Mouse (Mus musculus): ENCODE data around the gene Gli2. TPM values are rescaled to one million over a fixed set of nuclear protein-coding genes. Genes with fewer than 3 reads are reported as not detected.

The Gli2 gene
- 4.6 and 10.9 TPM in 2 replicates for polyA plus RNA-seq (2012; rRNA removed)

GRCm38 (mm10) chr1:119053402-119053841 is at the start of gene Gli2:
TSS of gene Gli2 (minus strand) at chr1:119053619.
- DNase-seq (ENCODE audit: low spot score), result peak; percentile 69

- DNase-seq (ENCODE audit: low spot score), result no peak
Observed at GRCm38 (mm10) chr1:119097921-119098521, 44.6 kb upstream of the Gli2 start.

- DNase-seq (ENCODE audit: low spot score), result no peak
Observed at GRCm38 (mm10) chr1:119093739-119094138, 40.3 kb upstream of the Gli2 start.

DNA sequence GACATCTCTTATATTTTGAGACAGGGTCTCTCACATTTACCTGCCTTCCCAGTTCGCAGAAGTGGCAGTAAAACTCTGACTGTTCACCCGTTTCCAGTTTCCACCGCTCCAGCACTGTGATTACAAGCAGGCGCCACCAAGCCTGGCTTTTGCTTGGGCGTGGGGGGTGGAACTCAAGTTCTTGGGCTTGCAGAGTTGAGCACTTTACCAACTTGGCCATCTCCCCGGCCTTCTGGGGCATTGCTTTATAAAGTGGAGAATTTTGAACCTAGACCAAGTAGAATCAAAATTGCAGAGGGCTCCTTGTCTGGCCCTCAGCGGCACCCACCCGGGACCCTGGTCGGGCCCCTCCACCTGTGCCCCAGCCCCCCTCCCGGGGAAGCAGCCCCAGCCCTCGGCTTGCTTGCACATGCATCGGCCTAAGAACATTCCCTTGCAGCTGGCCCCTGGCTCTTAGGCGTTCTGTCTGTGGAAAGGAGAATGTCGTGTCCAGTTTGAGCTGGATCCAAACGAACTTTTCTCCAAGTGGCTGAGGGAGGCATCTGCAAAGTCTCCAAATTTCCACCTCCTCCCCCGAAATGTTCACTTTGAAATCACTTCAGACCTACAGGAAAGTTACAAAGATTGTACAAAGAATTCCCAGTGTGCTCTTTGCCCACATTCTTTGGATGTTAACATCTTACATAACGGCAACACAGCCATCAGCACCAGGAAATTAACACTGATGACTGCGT is 36.6 kb upstream of the Gli2 start:
- no peak for DNase-seq (ENCODE audit: low spot score)

GRCm38 (mm10) chr1:119087539-119087938 is 34.1 kb upstream of the Gli2 start:
- DNase-seq (ENCODE audit: low spot score), result peak; percentile 38

- no peak for DNase-seq (ENCODE audit: low spot score)
Observed at GRCm38 (mm10) chr1:119085771-119086170, 32.4 kb upstream of the Gli2 start.

GRCm38 (mm10) chr1:119083468-119083921 is 30.1 kb upstream of the Gli2 start:
- DNase-seq (ENCODE audit: low spot score), result no peak

- no peak for DNase-seq (ENCODE audit: low spot score)
Observed at GRCm38 (mm10) chr1:119082231-119082991, 29.0 kb upstream of the Gli2 start.

GRCm38 (mm10) chr1:119077933-119078332 is 24.5 kb upstream of the Gli2 start:
- DNase-seq (ENCODE audit: low spot score), result no peak

DNA sequence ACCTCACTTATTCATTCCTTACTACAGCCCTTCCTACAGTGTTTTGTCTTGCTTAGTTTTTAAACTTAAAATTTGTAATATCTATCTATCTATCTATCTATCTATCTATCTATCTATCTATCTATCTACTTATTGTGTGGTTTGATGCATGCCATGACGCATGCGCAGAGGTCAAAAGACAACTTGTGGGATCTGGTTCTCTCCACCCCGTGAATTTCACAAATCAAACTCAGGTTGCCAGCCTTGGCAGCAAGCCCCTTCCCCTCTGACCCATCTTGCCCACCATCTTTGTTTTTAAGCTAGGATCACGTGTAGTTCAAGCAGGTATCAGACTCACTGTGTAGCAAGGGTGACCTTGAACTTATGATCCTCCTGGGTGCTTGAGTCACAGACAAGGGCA is 22.9 kb upstream of the Gli2 start:
- no peak for DNase-seq (ENCODE audit: low spot score)

- DNase-seq (ENCODE audit: low spot score), result no peak
Observed at GRCm38 (mm10) chr1:119075916-119076315, 22.5 kb upstream of the Gli2 start.

DNA sequence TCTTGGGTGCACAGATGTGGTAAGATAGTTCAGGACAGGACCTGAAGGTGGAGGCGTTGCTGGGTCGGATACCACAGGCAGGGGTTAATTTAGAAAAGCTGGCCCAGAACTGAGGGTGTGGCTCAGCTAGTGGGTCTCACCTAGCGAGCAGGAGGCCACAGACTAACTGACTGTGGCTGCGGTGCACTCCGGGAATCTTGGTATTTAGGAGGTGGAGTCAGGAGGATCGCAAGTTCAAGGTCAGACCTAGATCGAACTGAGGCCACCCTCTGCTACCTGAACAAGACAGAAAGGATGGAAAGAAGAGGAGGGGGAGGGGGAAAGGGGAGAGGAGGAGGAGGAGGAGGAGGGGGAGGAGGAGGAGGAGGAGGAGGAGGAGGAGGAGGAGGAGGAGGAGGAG is 22.1 kb upstream of the Gli2 start:
- DNase-seq (ENCODE audit: low spot score), result no peak

GRCm38 (mm10) chr1:119074910-119075309 is 21.5 kb upstream of the Gli2 start:
- DNase-seq (ENCODE audit: low spot score), result no peak

- DNase-seq (ENCODE audit: low spot score), result no peak
Observed at GRCm38 (mm10) chr1:119073876-119074275, 20.5 kb upstream of the Gli2 start.

DNA sequence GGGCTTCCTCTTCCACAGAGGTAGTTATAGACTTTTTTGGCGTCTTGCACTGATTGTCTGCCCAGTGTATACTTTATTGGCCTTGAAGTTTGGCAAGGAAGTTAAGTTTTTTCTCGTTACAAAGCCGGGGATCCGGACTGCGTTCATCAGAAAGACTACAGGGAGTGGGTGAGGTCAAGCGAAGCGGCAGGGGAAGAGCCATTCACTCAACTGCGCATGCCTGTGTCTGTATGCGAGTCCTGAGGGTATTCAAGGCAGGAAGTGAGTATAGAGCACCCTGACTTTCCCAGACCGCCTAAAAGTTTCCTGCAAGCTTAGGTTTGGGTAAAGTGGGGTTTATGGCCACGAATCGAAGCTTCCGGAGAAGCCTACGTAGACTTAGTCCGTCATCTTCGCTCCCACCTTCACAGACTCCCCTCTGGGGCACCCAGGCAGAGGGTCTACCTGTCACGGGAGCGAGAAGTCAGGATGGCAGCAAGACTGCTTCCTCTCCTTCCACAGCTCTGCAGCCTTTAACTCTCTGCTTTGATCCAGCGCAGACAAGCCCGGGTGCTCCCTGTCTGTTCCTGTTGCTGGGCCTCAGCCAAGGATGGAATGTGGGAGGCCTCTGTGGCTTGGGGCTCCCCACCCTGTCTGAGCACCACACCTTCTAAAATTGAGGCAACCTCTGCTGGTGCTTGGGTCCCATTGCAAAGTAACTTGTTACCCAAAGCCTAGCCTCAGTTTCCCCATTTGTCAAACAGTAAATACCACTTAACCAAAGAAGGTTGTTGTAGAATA is 11.7 kb upstream of the Gli2 start:
- DNase-seq (ENCODE audit: low spot score), result no peak

GRCm38 (mm10) chr1:119056491-119056890 is 3.1 kb upstream of the Gli2 start:
- DNase-seq (ENCODE audit: low spot score), result no peak

GRCm38 (mm10) chr1:119055801-119056200 is 2.4 kb upstream of the Gli2 start:
- DNase-seq (ENCODE audit: low spot score), result no peak

- no peak for DNase-seq (ENCODE audit: low spot score)
Observed at GRCm38 (mm10) chr1:119054468-119054867, 1.0 kb upstream of the Gli2 start.

GRCm38 (mm10) chr1:119053872-119054354 is 494 bp upstream of the Gli2 start:
- DNase-seq (ENCODE audit: low spot score), result no peak

GRCm38 (mm10) chr1:119052631-119053177 is 715 bp downstream of the Gli2 start:
- DNase-seq (ENCODE audit: low spot score), result no peak

DNA sequence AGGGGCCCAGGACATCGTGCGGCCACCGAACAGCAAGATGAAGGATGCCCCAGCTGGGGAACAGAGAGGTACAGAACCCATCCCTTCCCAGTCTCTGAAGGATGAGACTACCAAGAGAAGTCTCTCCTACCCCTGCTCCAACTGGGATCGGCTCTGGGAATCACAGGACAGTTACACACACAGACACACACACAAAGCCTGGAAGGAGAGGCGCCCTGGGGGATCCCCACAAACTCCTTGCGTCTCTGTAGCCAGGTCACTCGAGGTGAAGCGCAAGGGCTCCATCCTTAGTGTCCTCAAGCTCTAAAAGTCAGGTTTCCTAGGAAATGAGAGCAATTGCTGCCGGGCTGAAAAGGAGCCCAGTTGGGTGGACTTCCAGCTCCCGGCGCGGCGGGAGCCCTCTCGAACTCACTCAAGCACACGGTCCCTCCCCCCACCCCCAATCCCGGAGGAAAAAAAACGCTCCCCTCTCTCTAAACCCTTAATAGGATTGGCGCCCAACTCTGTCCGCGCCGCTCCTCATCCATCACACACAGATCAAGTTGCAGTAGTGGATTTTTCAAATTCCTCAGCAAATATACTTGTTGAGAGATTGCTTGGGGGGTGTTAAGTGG is 1.4 kb downstream of the Gli2 start:
- DNase-seq (ENCODE audit: low spot score), result no peak

Measured in urinary bladder, adult 2 months (tissue).